Mouse (Mus musculus) CH12.LX (cell line): ENCODE measurements around the gene Cyp4f16. TPM values are rescaled to one million over a fixed set of nuclear protein-coding genes. Genes with fewer than 3 reads are reported as not detected.

Source experiments
- ETS1 ChIP-seq: conservative IDR thresholded peaks from 2 replicates; pipeline ENCODE4 v1.6.1; 2012; ENCODE audit warnings: low read depth, mild to moderate bottlenecking, inconsistent platforms, low read length, improper control_type of control experiment, moderate library complexity
- KAT2A ChIP-seq: IDR thresholded peaks from 2 replicates; pipeline ENCODE4 v1.6.1; 2012; ENCODE audit warnings: low read length, improper control_type of control experiment, inconsistent platforms; ENCODE audit not compliant: insufficient replicate concordance
- MXI1 ChIP-seq: IDR thresholded peaks from 2 replicates; pipeline ENCODE4 v1.6.1; 2011; ENCODE audit warnings: mild to moderate bottlenecking, low read depth, low read length, improper control_type of control experiment
- POLR2A ChIP-seq: IDR thresholded peaks from 2 replicates; pipeline ENCODE4 v1.6.1; 2011; ENCODE audit warnings: low read depth, mild to moderate bottlenecking, improper control_type of control experiment, low read length
- RCOR1 ChIP-seq: conservative IDR thresholded peaks from 2 replicates; pipeline ENCODE4 v1.6.1; 2012; ENCODE audit warnings: low read depth, mild to moderate bottlenecking, inconsistent platforms, low read length, improper control_type of control experiment
- polyA plus RNA-seq: library from polyadenylated mRNA; unstranded; fragments of >175 nt; gene quantifications from 2 replicates; pipeline ENCODE4 v1.2.1, GENCODE M21; 2012; ENCODE audit warnings: low read depth; ENCODE audit not compliant: insufficient read length
- total RNA-seq, 2 experiments: library from RNA; depleted of rRNA; stranded (reverse); fragments of 300-350 nt in 1 of 2; fragments of >200 nt in 1 of 2; gene quantifications; 2 replicates each; pipeline ENCODE4 v1.2.3; 2012 to 2014

Gene Cyp4f16
- total and polyA plus RNA-seq, 3 experiments = 28.3 to 33.9 (median 30.0) TPM

DNA sequence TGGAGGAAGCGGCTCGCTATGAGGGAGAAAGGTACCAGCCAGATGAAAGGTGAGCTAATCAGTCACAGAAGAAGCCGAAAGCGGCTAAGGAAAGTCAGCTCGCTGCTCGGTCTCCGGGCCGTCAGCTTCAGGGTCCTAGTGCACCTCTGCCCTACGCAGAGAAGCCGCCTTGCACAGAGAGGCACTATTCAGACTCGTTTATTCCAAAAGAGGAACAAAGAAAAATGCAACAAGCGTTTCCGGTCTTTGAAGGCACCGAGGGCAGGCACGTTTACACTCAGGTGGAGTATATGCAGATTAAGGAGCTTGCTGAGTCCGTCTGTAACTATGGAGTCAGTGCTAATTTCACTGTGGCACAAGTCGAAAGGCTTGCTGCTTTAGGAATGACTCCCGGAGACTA is 60.1 kb downstream of the Cyp4f16 start (continued):
- no peak for TF ChIP-seq KAT2A
- TF ChIP-seq RCOR1 = peak; percentile 61; the same call in 1 of the 2 replicates
- TF ChIP-seq POLR2A = peak; percentile 49
- TF ChIP-seq ETS1 = peak; percentile 81
- no peak for TF ChIP-seq MXI1
- TF ChIP-seq, all 38 proteins: peak for 13

Other genes starting within 250 kb of the Cyp4f16 start
- gene Akap8, start 215.3 kb upstream of the Cyp4f16 start, total RNA-seq (2012; rRNA removed) = 62.5 and 85.8 TPM in 2 replicates
- 75.2 and 80.2 TPM in 2 replicates for gene Akap8, start 215.3 kb upstream of the Cyp4f16 start, total RNA-seq (2014; rRNA removed)
- gene Akap8, start 215.3 kb upstream of the Cyp4f16 start, polyA plus RNA-seq = 146 and 174 TPM in 2 replicates
- gene Akap8l, start 186.0 kb upstream of the Cyp4f16 start, total RNA-seq (2012; rRNA removed) = 32.0 and 41.4 TPM in 2 replicates
- gene Akap8l, start 186.0 kb upstream of the Cyp4f16 start, total RNA-seq (2014; rRNA removed) = 29.6 and 30.1 TPM in 2 replicates
- gene Akap8l, start 186.0 kb upstream of the Cyp4f16 start, polyA plus RNA-seq = 43.4 and 51.2 TPM in 2 replicates
- gene Wiz, start 147.1 kb upstream of the Cyp4f16 start, total RNA-seq (2012; rRNA removed) = 4.4 and 4.5 TPM in 2 replicates
- gene Wiz, start 147.1 kb upstream of the Cyp4f16 start, total RNA-seq (2014; rRNA removed) = 1.0 and 1.2 TPM in 2 replicates
- gene Wiz, start 147.1 kb upstream of the Cyp4f16 start, polyA plus RNA-seq = 20.4 and 25.4 TPM in 2 replicates
- gene Rasal3, start 133.0 kb upstream of the Cyp4f16 start, total RNA-seq (2012; rRNA removed) = 27.5 and 40.5 TPM in 2 replicates
- 18.1 and 18.6 TPM in 2 replicates for gene Rasal3, start 133.0 kb upstream of the Cyp4f16 start, total RNA-seq (2014; rRNA removed)
- 77.6 and 83.2 TPM in 2 replicates for gene Rasal3, start 133.0 kb upstream of the Cyp4f16 start, polyA plus RNA-seq
- gene Pglyrp2, start 112.4 kb upstream of the Cyp4f16 start, total RNA-seq (2012; rRNA removed) = 1.2 and 2.0 TPM in 2 replicates
- gene Pglyrp2, start 112.4 kb upstream of the Cyp4f16 start, total RNA-seq (2014; rRNA removed) = 3.5 and 4.1 TPM in 2 replicates
- gene Pglyrp2, start 112.4 kb upstream of the Cyp4f16 start, polyA plus RNA-seq = 4.1 and 5.8 TPM in 2 replicates
- 0.64 and 0.67 TPM in 2 replicates for gene Cyp4f39, start 83.8 kb upstream of the Cyp4f16 start, total RNA-seq (2012; rRNA removed)
- gene Cyp4f39, start 83.8 kb upstream of the Cyp4f16 start, total RNA-seq (2014; rRNA removed) = 0.58 and 0.64 TPM in 2 replicates
- gene Cyp4f39, start 83.8 kb upstream of the Cyp4f16 start, polyA plus RNA-seq = 0.70 and 0.93 TPM in 2 replicates
- 2.2 and 3.3 TPM in 2 replicates for gene Cyp4f17, start 30.5 kb upstream of the Cyp4f16 start, total RNA-seq (2012; rRNA removed)
- gene Cyp4f17, start 30.5 kb upstream of the Cyp4f16 start, total RNA-seq (2014; rRNA removed) = 4.1 and 4.4 TPM in 2 replicates
- 3.6 and 4.8 TPM in 2 replicates for gene Cyp4f17, start 30.5 kb upstream of the Cyp4f16 start, polyA plus RNA-seq
- 0.34 TPM in 1 of 2 replicates, not detected in the other for gene Cyp4f37, start 84.8 kb downstream of the Cyp4f16 start, total RNA-seq (2012; rRNA removed)
- gene Cyp4f37, start 84.8 kb downstream of the Cyp4f16 start, total RNA-seq (2014; rRNA removed) = 0.16 and 0.28 TPM in 2 replicates
- 0.45 and 0.60 TPM in 2 replicates for gene Cyp4f37, start 84.8 kb downstream of the Cyp4f16 start, polyA plus RNA-seq
- gene Cyp4f40, start 122.3 kb downstream of the Cyp4f16 start, total RNA-seq (2012; rRNA removed) = 0.08 TPM in 2 replicates
- 0.09 and 0.40 TPM in 2 replicates for gene Cyp4f40, start 122.3 kb downstream of the Cyp4f16 start, total RNA-seq (2014; rRNA removed)
- gene Cyp4f40, start 122.3 kb downstream of the Cyp4f16 start, polyA plus RNA-seq = 0.44 and 0.53 TPM in 2 replicates
- not detected in 2 replicates for gene Cyp4f15, start 149.1 kb downstream of the Cyp4f16 start, total RNA-seq (2012; rRNA removed)
- not detected in 2 replicates for gene Cyp4f15, start 149.1 kb downstream of the Cyp4f16 start, total RNA-seq (2014; rRNA removed)
- not detected in 2 replicates for gene Cyp4f15, start 149.1 kb downstream of the Cyp4f16 start, polyA plus RNA-seq